Mouse (Mus musculus) left cerebral cortex, adult 2 months (tissue): ENCODE data around the gene Dpy19l1. TPM values are rescaled to one million over a fixed set of nuclear protein-coding genes. Genes with fewer than 3 reads are reported as not detected.

Experiments
- DNase-seq, 2 experiments: peaks; one replicate each; pipeline ENCODE4 v3.0.0; 2021 to 2022; ENCODE audit warnings: low spot score in 2 of 2, mixed read lengths in 1 of 2; ENCODE audit errors: extremely low spot score in 1 of 2
- H3K27ac ChIP-seq: fragments of 200-600 bp; 2 replicates; pipeline ENCODE4 v1.8.1; 2022
- H3K4me3 ChIP-seq: fragments of 200-600 bp; 2 replicates; pipeline ENCODE4 v1.8.1; 2022
- CTCF ChIP-seq: fragments of 200-600 bp; IDR thresholded peaks from 2 replicates; pipeline ENCODE4 v1.8.1; 2022; ENCODE audit warnings: antibody characterized with exemption, mild to moderate bottlenecking, moderate library complexity
- intact Hi-C: fragments of 180-260 bp; cut with DNase I; formaldehyde crosslinking; loops from one replicate; pipeline ENCODE4 v1.15.1; 2025
- total RNA-seq, 2 experiments: library from RNA; stranded (reverse); gene quantifications; 2 replicates each; pipeline ENCODE4 v1.2.3; 2021

Dpy19l1 gene
- total RNA-seq, 2 experiments from 2014 or later = 74.8 to 79.6 TPM

DNA sequence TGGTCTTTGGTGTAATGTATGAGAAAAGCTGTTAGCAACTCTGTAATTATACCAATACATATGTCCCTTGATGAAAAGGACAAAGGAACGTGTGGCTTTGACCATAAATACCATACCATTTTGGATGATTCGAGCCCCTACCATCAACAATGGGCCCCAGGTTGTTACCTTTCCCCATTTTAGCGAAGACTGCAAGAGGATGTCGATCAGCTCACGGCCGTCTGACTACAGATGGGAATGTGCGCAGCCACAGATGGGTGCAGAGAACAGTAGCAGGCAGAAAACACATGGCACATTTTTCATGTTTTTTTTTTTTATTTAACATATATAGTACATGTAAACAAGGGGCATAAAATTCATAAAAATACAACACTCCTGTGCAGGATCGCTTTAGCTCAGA lies 91.5 kb downstream of the Dpy19l1 start:
- intact Hi-C loops = loop anchor here (10.0 kb wide), 1 partner anchor 277 kb away; no protein-coding TSS in a partner anchor
- H3K27ac ChIP-seq = no peak overlapping the region
- no peak for TF ChIP-seq CTCF
- no peak for DNase-seq
- H3K4me3 ChIP-seq = no peak overlapping the region

- no peak for TF ChIP-seq CTCF
- H3K4me3 ChIP-seq = no peak overlapping the region
- intact Hi-C loops = loop anchor here (10.0 kb wide), 1 partner anchor 276 kb away; no protein-coding TSS in a partner anchor
- no peak overlapping the region for H3K27ac ChIP-seq
- DNase-seq = no peak
Observed at GRCm38 (mm10) chr9:24410439-24410838, 92.5 kb downstream of the Dpy19l1 start.

GRCm38 (mm10) chr9:24407992-24408391 lies 94.9 kb downstream of the Dpy19l1 start:
- Histone ChIP-seq H3K4me3 (no peak overlapping the region), H3K27ac (no peak overlapping the region; the same call in 1 of the 2 replicates)
- DNase-seq = no peak
- TF ChIP-seq CTCF = no peak
- intact Hi-C loops = no loop called here

DNA sequence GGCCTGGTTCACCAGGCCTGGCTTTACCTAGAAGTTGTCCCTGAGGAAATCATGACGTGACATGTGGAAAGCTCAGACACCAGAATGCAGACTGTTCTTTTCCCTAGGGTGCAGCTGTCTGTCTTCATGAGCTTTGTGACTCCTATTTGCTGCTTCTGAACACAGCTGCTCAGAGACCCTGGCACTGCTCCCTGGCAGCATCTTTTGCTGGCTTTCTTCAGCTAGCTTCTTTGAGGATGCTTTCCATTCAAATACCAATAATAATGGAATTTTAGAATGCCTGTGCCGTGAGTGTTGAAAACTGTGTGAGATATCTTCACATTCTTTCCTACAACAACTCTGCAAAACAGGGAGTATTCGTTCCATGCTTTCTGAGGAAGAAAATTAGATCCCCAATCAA lies 108.8 kb downstream of the Dpy19l1 start:
- no peak for DNase-seq
- TF ChIP-seq CTCF = no peak
- Histone ChIP-seq H3K27ac (no peak overlapping the region), H3K4me3 (no peak overlapping the region)
- intact Hi-C loops = no loop called here

DNA sequence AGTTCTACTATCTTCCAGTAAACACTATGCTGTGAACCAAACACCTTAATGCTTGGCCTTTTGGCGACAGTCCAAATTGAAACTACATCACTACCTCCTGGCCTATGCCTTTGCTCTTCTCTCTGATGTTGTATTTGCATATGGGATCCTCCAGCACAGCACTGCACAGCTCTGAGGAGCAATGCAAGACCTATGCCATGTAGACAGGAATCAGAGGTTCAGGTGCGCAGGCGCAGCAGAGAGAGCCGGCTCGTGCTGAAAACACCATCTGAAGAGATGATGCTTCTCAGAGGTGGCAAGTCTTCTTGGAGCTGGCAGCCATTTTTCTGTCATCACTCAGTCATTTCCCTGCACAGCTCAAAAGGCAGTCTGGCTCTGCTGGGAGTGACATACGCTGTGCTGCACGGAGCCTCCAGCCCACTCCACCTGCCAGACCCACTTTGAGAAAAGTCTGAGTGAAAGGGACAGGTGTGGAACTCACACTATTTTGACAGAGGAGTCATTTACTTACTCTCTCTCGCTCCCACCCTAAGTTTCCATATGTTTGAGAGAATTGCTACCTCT lies 112.1 kb downstream of the Dpy19l1 start:
- no peak for DNase-seq
- intact Hi-C loops = no loop called here
- H3K27ac ChIP-seq = no peak overlapping the region
- TF ChIP-seq CTCF = no peak
- no peak overlapping the region for H3K4me3 ChIP-seq

DNA sequence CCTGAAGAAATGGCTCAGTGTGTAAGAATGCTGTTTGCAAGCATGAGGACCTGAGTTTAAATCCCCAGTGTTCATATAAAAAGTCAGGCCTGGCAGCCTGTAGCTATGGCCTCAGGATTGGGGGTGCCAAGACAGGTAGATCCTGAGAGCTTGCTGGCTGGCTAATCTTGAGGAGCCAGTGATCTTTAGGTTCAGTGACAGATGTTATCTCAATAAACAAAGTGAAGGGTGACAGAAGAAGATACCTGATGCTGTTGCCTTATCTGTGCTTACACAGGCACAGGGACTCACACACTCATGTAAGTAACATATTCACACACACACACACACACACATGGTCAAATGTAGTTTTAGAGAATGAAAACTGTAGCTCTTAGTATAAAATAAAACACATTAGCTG lies 115.7 kb downstream of the Dpy19l1 start:
- DNase-seq = no peak
- Histone ChIP-seq H3K27ac (no peak overlapping the region), H3K4me3 (no peak overlapping the region)
- intact Hi-C loops = no loop called here
- no peak for TF ChIP-seq CTCF

GRCm38 (mm10) chr9:24379321-24379720 lies 123.6 kb downstream of the Dpy19l1 start:
- Histone ChIP-seq H3K27ac (no peak overlapping the region), H3K4me3 (no peak overlapping the region)
- no peak for DNase-seq
- intact Hi-C loops = no loop called here
- no peak for TF ChIP-seq CTCF

DNA sequence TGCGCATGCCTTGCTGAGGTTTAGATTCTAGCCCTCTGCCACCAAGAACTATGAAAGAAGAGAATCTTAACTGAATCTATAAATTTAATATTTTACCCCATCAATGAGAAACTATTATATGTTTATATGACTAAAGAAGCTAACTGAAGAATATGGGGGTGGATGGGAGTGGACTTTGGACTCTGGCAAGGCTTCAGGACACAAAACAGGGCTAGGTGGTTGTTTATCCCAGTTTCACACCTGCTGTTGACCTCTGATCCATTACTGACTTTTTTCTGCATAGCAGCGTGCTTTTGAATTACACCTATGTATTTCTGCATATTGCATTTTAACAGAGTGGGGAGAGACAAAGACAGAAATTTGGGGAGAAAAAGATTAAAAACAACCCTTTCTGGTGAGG lies 124.1 kb downstream of the Dpy19l1 start:
- no peak for DNase-seq
- intact Hi-C loops = no loop called here
- Histone ChIP-seq H3K4me3 (no peak overlapping the region), H3K27ac (no peak overlapping the region)
- TF ChIP-seq CTCF = no peak

Other genes with a start within 250 kb of the Dpy19l1 start
- gene Cypt4, start 122.1 kb upstream of the Dpy19l1 start, total RNA-seq = not detected
- gene Dpy19l2, start 193.2 kb upstream of the Dpy19l1 start, total RNA-seq = under 1 TPM; 0.23 to 0.29 TPM